Mouse (Mus musculus) hindbrain, postnatal 0 days (tissue): Measurements from ENCODE around the gene Gm43638. TPM values are rescaled to one million over a fixed set of nuclear protein-coding genes. Genes with fewer than 3 reads are reported as not detected.
"Not testable (repeated sequence)": the region's sequence is repeated elsewhere in the genome, so short reads cannot be mapped to it uniquely, and the experiment has no call there.

Experiments used
- ATAC-seq: fragments of 200-750 bp; cut with Nextera tagmentation; 2 replicates; pipeline ENCODE4 v1.8.0; 2017; ENCODE audit warnings: mild to moderate bottlenecking, moderate TSS enrichment, moderate library complexity
- DNase-seq: peaks from one replicate; pipeline ENCODE4 v3.0.0-alpha.2; 2015; ENCODE audit warnings: low spot score
- H3K27ac ChIP-seq: fragments of 300-500 bp; sonication (generic); 2 replicates; pipeline ENCODE4 v1.5.1; 2014; ENCODE audit warnings: mild to moderate bottlenecking
- H3K27me3 ChIP-seq: fragments of 300-500 bp; sonication (generic); 2 replicates; pipeline ENCODE4 v1.6.1; 2014; ENCODE audit warnings: low read length, mixed read lengths; ENCODE audit not compliant: insufficient read depth
- H3K36me3 ChIP-seq: fragments of 300-500 bp; sonication (generic); 2 replicates; pipeline ENCODE4 v1.6.1; 2014; ENCODE audit warnings: low read length, mixed read lengths; ENCODE audit not compliant: insufficient read depth
- H3K4me1 ChIP-seq: fragments of 300-500 bp; sonication (generic); 2 replicates; pipeline ENCODE4 v1.6.1; 2014; ENCODE audit warnings: antibody characterized with exemption, low read length, mixed read lengths; ENCODE audit not compliant: insufficient read depth
- H3K4me2 ChIP-seq: fragments of 300-500 bp; sonication (generic); 2 replicates; pipeline ENCODE4 v1.6.1; 2014; ENCODE audit warnings: low read depth, mild to moderate bottlenecking, low read length, moderate library complexity, mixed read lengths
- H3K4me3 ChIP-seq: fragments of 300-500 bp; sonication (generic); 2 replicates; pipeline ENCODE4 v1.5.1; 2014; ENCODE audit warnings: low read length
- H3K9ac ChIP-seq: fragments of 300-500 bp; sonication (generic); replicated peaks from 2 replicates; pipeline ENCODE4 v1.6.1; 2014; ENCODE audit warnings: mild to moderate bottlenecking, low read length, moderate library complexity, mixed read lengths
- H3K9me3 ChIP-seq: fragments of 300-500 bp; sonication (generic); 2 replicates; pipeline ENCODE4 v1.6.1; 2016; ENCODE audit warnings: low read length, mixed read lengths
- CTCF ChIP-seq: IDR thresholded peaks from 2 replicates; pipeline ENCODE4 v1.5.1; 2016; ENCODE audit warnings: antibody characterized with exemption, control low read depth, low read depth
- WGBS: fragments of 180-500 bp; shearing (Covaris S2); extraction: QIAGEN DNeasy Blood & Tissue Kit; methylation state at CpG from one replicate; pipeline ENCODE4 v1.1.7; 2014; 5-methylcytosine and 5-hydroxymethylcytosine counted together
- polyA plus RNA-seq: library from polyadenylated mRNA; unstranded; fragments of >200 nt; fragmentation: Nextera tagmentation; extraction: Ambion mirVana; gene quantifications from 2 replicates; pipeline ENCODE4 v1.2.1, GENCODE M21; 2015
- total RNA-seq: library from RNA; depleted of rRNA; stranded (reverse); fragments of >200 nt; gene quantifications from 2 replicates; pipeline ENCODE4 v1.2.3, GENCODE M21; 2014; rRNA removed

Gene Gm43638
- total RNA-seq (not detected in 2 replicates), polyA plus RNA-seq (not detected in 2 replicates)

DNA sequence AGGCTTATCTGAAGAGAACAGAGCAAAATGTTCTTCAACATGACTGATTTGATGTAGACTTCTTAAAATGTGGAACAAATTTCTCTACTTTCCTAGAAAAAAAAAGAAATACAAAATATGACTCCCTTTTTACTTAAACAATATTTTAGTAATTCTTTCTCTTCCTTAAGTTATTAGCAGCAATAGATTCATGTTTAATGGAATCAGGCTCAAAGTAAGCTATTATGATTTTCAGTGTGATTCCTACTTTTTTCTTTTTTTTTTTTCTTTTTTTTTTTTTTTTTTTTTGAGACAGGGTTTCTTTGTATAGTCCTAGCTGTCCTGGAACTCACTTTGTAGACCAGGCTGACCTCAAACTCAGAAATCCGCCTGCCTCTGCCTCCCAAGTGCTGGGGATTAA, at the start of gene Gm43638:
Gene Gm43638, minus strand, starts transcription at position 101 of the 400 bp plus-strand sequence.
- 90% methylated on average over 1 of the region's 1 CpGs for WGBS
- H3K9ac ChIP-seq, H3K27ac ChIP-seq, H3K4me3 ChIP-seq, ATAC-seq, H3K36me3 ChIP-seq, H3K4me1 ChIP-seq, DNase-seq, H3K27me3 ChIP-seq, H3K4me2 ChIP-seq, H3K9me3 ChIP-seq: not testable (repeated sequence)

- no peak for DNase-seq
- TF ChIP-seq CTCF, result no peak
Measured at GRCm38 (mm10) chr5:87535994-87536644, 49.5 kb upstream of the Gm43638 start.

DNA sequence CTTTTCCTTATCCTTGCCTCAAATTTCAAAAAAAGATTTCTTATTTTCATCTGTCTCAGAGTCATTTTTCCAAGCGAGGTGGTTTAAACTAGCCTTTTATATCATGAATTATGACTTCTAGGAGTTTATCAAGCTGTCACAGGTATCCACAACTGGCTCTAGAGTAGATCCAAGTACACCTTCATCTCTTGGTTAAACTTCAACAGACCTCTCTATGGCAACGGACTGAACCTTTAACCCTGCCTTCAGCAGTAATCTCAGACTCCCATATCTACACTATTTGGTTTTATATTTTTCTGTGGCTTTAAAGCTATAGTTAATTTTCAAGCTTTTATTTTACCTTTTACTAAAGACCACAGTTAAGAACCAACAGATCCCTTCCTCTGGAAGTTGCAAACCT, 45.7 kb upstream of the Gm43638 start:
- Histone ChIP-seq H3K4me1 (no peaks in the 10 kb centered on the region), H3K36me3 (no peaks in the 10 kb centered on the region), H3K4me2 (no peak overlapping the region), H3K27ac (no peak overlapping the region), H3K27me3 (no peaks in the 10 kb centered on the region), H3K4me3 (no peak overlapping the region), H3K9me3 (no peaks in the 10 kb centered on the region), H3K9ac (no peak overlapping the region)
- ATAC-seq (no peak), DNase-seq (no peak)
- WGBS, result 78% methylated on average over 2 of the region's 2 CpGs
- TF ChIP-seq CTCF, result no peak

More at GRCm38 (mm10) chr5:87535994-87536644, 49.5 kb upstream of the Gm43638 start:
- H3K27ac ChIP-seq, result no peak overlapping the region
- no peak overlapping the region for H3K4me3 ChIP-seq
- H3K9ac ChIP-seq, result no peak overlapping the region
- ATAC-seq, result no peak
- WGBS, result 52% methylated on average over 4 of the region's 4 CpGs
- H3K27me3 ChIP-seq, result no peaks in the 10 kb centered on the region
- no peaks in the 10 kb centered on the region for H3K36me3 ChIP-seq
- H3K4me2 ChIP-seq, result no peak overlapping the region
- H3K4me1 ChIP-seq, result no peaks in the 10 kb centered on the region
- no peaks in the 10 kb centered on the region for H3K9me3 ChIP-seq

DNA sequence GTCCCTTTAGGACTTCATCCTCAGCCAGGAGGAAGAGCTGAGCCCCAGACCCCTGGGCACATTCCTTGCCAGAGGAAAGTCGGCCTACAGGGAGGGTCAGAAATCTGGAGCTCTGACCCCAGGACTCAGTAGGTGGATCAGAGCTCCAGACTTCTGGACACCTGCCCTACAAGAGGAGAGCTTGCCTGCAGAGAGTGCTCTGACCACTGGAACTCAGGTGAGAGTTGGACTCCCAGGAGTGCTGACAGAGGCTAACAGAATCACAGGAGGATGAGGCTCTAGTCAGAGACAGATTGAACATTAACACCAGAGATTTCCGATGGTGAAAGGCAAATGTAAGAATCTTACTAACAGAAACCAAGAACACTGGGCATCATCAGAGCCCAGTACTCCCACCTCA, 37.0 kb upstream of the Gm43638 start:
- H3K4me2 ChIP-seq, DNase-seq, H3K9me3 ChIP-seq, ATAC-seq, H3K36me3 ChIP-seq, H3K27me3 ChIP-seq, H3K4me1 ChIP-seq, H3K4me3 ChIP-seq, H3K27ac ChIP-seq, H3K9ac ChIP-seq: not testable (repeated sequence)
- WGBS, result 92% methylated on average over 2 of the region's 2 CpGs

GRCm38 (mm10) chr5:87505776-87506458, 19.3 kb upstream of the Gm43638 start:
- no peak overlapping the region for H3K4me2 ChIP-seq
- DNase-seq, result no peak
- no peaks in the 10 kb centered on the region for H3K9me3 ChIP-seq
- no peaks in the 10 kb centered on the region for H3K27me3 ChIP-seq
- H3K4me3 ChIP-seq, result no peak overlapping the region
- no peak overlapping the region for H3K9ac ChIP-seq
- no peak for TF ChIP-seq CTCF
- ATAC-seq, result no peak
- H3K4me1 ChIP-seq, result no peaks in the 10 kb centered on the region
- H3K36me3 ChIP-seq, result no peaks in the 10 kb centered on the region
- WGBS, result 57% methylated on average over 4 of the region's 4 CpGs
- H3K27ac ChIP-seq, result no peak overlapping the region

- H3K27me3 ChIP-seq, result no peaks in the 10 kb centered on the region
- H3K4me3 ChIP-seq, result no peak overlapping the region
- TF ChIP-seq CTCF, result no peak
- 70% methylated on average over 1 of the region's 1 CpGs for WGBS
- ATAC-seq (no peak), DNase-seq (no peak)
- no peak overlapping the region for H3K27ac ChIP-seq
- H3K4me2 ChIP-seq, result no peak overlapping the region
- no peaks in the 10 kb centered on the region for H3K9me3 ChIP-seq
- H3K4me1 ChIP-seq, result no peaks in the 10 kb centered on the region
- H3K36me3 ChIP-seq, result no peaks in the 10 kb centered on the region
- no peak overlapping the region for H3K9ac ChIP-seq
Measured at GRCm38 (mm10) chr5:87502687-87503086, 16.1 kb upstream of the Gm43638 start.

- no peak for DNase-seq
Measured at GRCm38 (mm10) chr5:87499341-87499740, 12.7 kb upstream of the Gm43638 start.

More at GRCm38 (mm10) chr5:87499341-87499740, 12.7 kb upstream of the Gm43638 start:
- Histone ChIP-seq H3K4me1 (no peaks in the 10 kb centered on the region), H3K4me2 (no peak overlapping the region), H3K36me3 (no peaks in the 10 kb centered on the region), H3K9me3 (no peaks in the 10 kb centered on the region), H3K27ac (no peak overlapping the region), H3K4me3 (no peak overlapping the region), H3K9ac (no peak overlapping the region), H3K27me3 (no peaks in the 10 kb centered on the region)
- no peak for TF ChIP-seq CTCF
- no peak for ATAC-seq
